Mouse (Mus musculus) forebrain, embryonic 12.5 days (tissue): ENCODE measurements around the gene Ccne1. TPM values are rescaled to one million over a fixed set of nuclear protein-coding genes. Genes with fewer than 3 reads are reported as not detected.
"Not testable (repeated sequence)": the region's sequence is repeated elsewhere in the genome, so short reads cannot be mapped to it uniquely, and the experiment has no call there.

Experiments
- ATAC-seq: fragments of 200-750 bp; cut with Nextera tagmentation; 2 replicates; pipeline ENCODE4 v1.8.0; 2017; ENCODE audit warnings: moderate TSS enrichment; ENCODE audit not compliant: low FRiP score
- H3K27ac ChIP-seq: fragments of 300-500 bp; sonication (generic); 2 replicates; pipeline ENCODE4 v1.5.1; 2016; ENCODE audit warnings: mild to moderate bottlenecking
- H3K27me3 ChIP-seq: fragments of 300-500 bp; sonication (generic); 2 replicates; pipeline ENCODE4 v1.6.1; 2016; ENCODE audit warnings: mild to moderate bottlenecking
- H3K36me3 ChIP-seq: fragments of 300-500 bp; sonication (generic); replicated peaks from 2 replicates; pipeline ENCODE4 v1.6.1; 2016; ENCODE audit warnings: mild to moderate bottlenecking
- H3K4me1 ChIP-seq: fragments of 300-500 bp; sonication (generic); 2 replicates; pipeline ENCODE4 v1.6.1; 2016
- H3K4me2 ChIP-seq: fragments of 300-500 bp; sonication (generic); 2 replicates; pipeline ENCODE4 v1.6.1; 2016; ENCODE audit warnings: mild to moderate bottlenecking, moderate library complexity
- H3K4me3 ChIP-seq: fragments of 300-500 bp; sonication (generic); replicated peaks from 2 replicates; pipeline ENCODE4 v1.5.1; 2016; ENCODE audit warnings: mild to moderate bottlenecking
- H3K9ac ChIP-seq: fragments of 300-500 bp; sonication (generic); 2 replicates; pipeline ENCODE4 v1.6.1; 2016; ENCODE audit warnings: mild to moderate bottlenecking
- H3K9me3 ChIP-seq: fragments of 300-500 bp; sonication (generic); 2 replicates; pipeline ENCODE4 v1.6.1; 2016
- WGBS: fragments of 180-500 bp; shearing (Covaris S2); methylation state at CpG from one replicate; pipeline ENCODE4 v1.1.7; 2016; 5-methylcytosine and 5-hydroxymethylcytosine counted together
- polyA plus RNA-seq: library from polyadenylated mRNA; unstranded; fragments of >200 nt; fragmentation: Nextera tagmentation; extraction: Ambion mirVana; gene quantifications from 2 replicates; pipeline ENCODE4 v1.2.1, GENCODE M21; 2016

The Ccne1 gene
- polyA plus RNA-seq, 1 experiment from 2014 or later = 44.1 TPM

DNA sequence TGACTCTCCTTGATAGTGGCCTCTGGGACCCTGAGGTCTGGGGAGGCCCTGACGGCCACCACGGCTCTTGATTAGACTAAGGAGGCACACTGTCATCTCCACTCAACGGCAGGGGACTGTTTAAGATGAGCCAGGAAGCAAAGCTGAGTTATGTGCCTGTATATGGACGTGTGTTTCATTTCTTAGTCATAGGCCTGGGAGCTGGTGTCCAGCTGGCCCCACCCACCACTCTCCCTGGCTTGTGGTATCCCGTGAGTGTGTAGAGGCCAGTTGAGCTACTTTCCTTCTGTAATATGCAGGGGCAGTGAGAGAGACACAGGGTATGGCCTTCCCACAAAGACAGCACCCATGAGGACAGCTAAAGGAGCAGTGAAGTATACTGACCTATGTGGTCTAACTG lies 20.9 kb upstream of the Ccne1 start:
- H3K4me3 ChIP-seq = not testable (repeated sequence)
- WGBS = 75% methylated on average over 5 of the region's 5 CpGs

DNA sequence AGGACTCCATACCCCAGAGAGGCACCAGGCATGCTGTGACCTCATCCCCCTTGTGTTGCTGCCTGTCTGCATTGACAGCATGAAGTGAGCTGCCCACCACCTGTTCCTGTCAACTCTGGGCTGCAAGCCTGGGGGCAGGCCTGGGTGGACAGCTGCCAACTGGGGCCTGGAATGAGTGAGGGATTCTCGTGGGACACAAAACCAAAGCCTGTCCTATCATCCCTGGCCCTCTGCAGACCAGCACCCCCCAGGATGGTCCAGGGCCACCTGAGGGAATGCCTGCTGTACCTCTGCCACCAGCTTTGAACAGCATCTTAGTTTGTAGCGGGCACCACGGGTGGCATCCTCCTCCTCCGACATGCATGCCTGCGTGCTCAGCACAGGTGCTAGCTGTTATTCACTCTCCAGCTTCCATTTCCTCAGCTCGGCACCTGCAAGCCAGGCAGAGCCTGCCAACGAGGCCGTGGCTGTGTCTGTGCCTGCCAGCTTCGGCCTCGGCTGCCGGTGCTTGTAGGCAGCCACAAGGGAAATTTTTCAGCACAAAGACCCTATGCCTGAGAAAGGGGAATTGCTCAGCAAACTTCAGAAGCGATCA lies 18.3 kb upstream of the Ccne1 start:
- 79% methylated on average over 12 of the region's 12 CpGs for WGBS
- Histone ChIP-seq H3K36me3 (no peaks in the 10 kb centered on the region), H3K9me3 (no peaks in the 10 kb centered on the region), H3K9ac (no peak overlapping the region), H3K27ac (peak overlapping the region; percentile 4; the same call in 1 of the 2 replicates), H3K27me3 (0 out of 2 replicates have a peak, but pooled peaks cover 7% of the 10 kb centered on the region), H3K4me3 (no peak overlapping the region), H3K4me2 (no peak overlapping the region), H3K4me1 (peaks cover 5% of the 10 kb centered on the region; the same call in 1 of the 2 replicates)
- ATAC-seq = no peak

More for the DNA sequence above, 20.9 kb upstream of the Ccne1 start:
- H3K9me3 ChIP-seq, H3K4me1 ChIP-seq, H3K4me2 ChIP-seq, H3K27me3 ChIP-seq, ATAC-seq, H3K36me3 ChIP-seq, H3K27ac ChIP-seq, H3K9ac ChIP-seq: not testable (repeated sequence)

DNA sequence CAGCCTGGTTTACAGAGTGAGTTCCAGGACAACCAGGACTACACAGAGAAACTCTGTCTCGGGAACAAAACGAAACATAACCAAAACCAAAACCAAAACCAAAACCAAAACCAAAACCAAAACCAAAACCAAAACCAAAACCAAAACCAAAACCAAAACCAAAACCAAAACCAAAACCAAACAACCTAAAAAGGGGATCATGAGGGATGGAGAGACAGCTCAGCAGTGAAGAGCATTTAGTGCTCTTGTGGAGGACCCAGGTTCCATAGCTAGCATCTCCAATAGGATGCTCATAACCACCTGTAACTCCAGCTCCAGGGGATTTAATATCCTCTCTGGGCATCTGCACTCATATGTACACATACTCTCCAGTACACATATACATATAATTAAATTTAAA lies 16.8 kb upstream of the Ccne1 start:
- H3K36me3 ChIP-seq, H3K4me2 ChIP-seq, H3K27me3 ChIP-seq, H3K9me3 ChIP-seq, ATAC-seq, H3K9ac ChIP-seq, H3K4me3 ChIP-seq, H3K27ac ChIP-seq, H3K4me1 ChIP-seq: not testable (repeated sequence)
- WGBS = 92% methylated on average over 2 of the region's 2 CpGs

DNA sequence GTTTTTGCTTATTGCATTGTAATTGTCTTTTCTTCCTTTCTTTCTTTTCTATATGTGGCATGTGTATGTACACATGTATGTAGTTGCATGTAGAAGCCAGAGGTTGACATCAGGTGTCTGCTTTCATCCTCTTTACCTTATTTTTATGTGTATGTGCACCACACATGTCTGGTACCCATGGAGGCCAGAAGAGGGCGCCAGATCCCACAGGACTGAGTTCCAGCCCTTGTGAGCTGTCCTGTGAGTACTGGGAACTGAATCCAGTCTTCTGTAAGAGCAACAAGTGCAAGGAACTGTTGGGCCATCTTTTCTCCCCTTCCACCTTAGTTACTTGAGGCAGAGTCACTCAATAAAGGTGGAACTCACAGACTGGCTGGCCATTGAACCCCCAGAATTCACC lies 11.3 kb upstream of the Ccne1 start:
- no peak for ATAC-seq
- H3K27ac ChIP-seq = no peak overlapping the region
- no peak overlapping the region for H3K4me3 ChIP-seq
- H3K4me2 ChIP-seq = no peak overlapping the region
- 16% methylated on average over 1 of the region's 1 CpGs for WGBS
- H3K36me3 ChIP-seq = no peaks in the 10 kb centered on the region
- no peak overlapping the region for H3K9ac ChIP-seq
- no peaks in the 10 kb centered on the region for H3K9me3 ChIP-seq
- no peaks in the 10 kb centered on the region for H3K4me1 ChIP-seq
- peaks cover 11% of the 10 kb centered on the region; the same call in 1 of the 2 replicates for H3K27me3 ChIP-seq

DNA sequence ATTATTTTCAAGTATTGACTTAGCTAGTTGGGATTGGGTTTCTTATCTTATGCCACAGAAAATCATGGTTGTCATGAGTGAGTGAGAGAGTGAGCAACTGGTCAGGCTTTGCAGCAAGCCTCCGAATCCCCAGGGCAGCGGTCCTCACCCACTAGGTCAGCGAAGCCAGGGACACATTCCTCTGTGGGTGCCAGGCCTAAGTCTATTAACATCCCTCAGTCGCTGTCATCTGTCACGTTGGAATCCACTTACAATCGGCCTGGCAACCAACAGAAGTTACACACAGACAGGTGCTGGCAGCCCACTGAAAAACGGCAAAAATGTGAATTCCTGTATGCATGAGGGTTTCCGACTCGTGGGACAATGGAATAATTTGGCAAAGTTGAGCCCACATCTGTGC lies 5.1 kb upstream of the Ccne1 start:
- H3K4me3 ChIP-seq = no peak overlapping the region
- H3K9ac ChIP-seq = no peak overlapping the region
- H3K27me3 ChIP-seq = peaks cover 13% of the 10 kb centered on the region
- no peak for ATAC-seq
- no peak overlapping the region for H3K4me2 ChIP-seq
- H3K36me3 ChIP-seq = no peaks in the 10 kb centered on the region
- no peak overlapping the region for H3K27ac ChIP-seq
- WGBS = 91% methylated on average over 9 of the region's 9 CpGs
- no peaks in the 10 kb centered on the region for H3K9me3 ChIP-seq
- H3K4me1 ChIP-seq = peaks cover 16% of the 10 kb centered on the region

DNA sequence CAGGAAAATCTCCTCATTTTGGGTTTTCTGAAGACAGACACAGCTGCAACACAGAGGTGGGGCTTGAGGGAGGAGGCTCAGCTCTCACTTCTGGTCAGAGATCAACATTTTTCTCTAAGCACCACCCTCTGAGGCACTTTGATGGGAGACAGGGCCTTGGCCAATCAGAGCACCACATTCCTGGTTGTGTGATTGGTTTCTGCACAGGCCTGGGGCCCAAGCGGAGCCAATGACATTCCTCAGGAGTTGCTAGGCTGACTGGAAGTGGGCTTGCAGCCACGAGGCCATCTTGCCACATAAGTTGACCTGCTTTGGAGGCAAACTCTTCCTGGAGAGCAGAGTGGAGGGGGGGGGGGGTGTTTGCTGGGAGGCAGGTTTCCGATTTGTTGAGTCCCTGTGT lies 4.7 kb upstream of the Ccne1 start:
- H3K27me3 ChIP-seq = peaks cover 13% of the 10 kb centered on the region
- no peak overlapping the region for H3K27ac ChIP-seq
- H3K9ac ChIP-seq = no peak overlapping the region
- ATAC-seq = no peak
- no peaks in the 10 kb centered on the region for H3K9me3 ChIP-seq
- no peak overlapping the region for H3K4me2 ChIP-seq
- WGBS = 55% methylated on average over 3 of the region's 3 CpGs
- H3K4me3 ChIP-seq = no peak overlapping the region
- H3K4me1 ChIP-seq = peaks cover 16% of the 10 kb centered on the region
- H3K36me3 ChIP-seq = no peaks in the 10 kb centered on the region

DNA sequence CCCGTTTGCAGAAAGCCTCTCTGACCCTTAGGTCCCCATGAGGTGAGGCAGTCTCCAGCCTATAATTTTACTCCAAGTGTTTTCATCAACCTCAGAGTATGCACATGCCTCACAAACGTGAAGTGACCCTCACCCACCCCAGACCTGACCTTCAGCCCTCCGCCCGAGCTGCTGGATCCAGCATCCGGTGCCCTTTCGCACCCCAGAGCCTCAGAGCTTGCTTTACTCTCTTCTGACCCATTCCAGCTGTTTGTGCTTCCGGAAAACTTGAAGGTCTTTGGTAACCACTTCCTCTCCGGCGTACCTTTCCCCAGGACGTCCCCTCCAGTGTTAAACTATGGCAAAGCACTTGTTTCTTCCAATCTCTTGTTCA lies 912 bp upstream of the Ccne1 start:
- no peak for ATAC-seq
- Histone ChIP-seq H3K27me3 (peaks cover 11% of the 10 kb centered on the region), H3K27ac (no peak overlapping the region), H3K36me3 (no peaks in the 10 kb centered on the region), H3K9me3 (no peaks in the 10 kb centered on the region), H3K4me3 (peak overlapping the region; percentile 81), H3K4me2 (peak overlapping the region; percentile 96), H3K9ac (peak overlapping the region; percentile 82; the same call in 1 of the 2 replicates), H3K4me1 (peaks cover 40% of the 10 kb centered on the region)
- 31% methylated on average over 10 of the region's 10 CpGs for WGBS

DNA sequence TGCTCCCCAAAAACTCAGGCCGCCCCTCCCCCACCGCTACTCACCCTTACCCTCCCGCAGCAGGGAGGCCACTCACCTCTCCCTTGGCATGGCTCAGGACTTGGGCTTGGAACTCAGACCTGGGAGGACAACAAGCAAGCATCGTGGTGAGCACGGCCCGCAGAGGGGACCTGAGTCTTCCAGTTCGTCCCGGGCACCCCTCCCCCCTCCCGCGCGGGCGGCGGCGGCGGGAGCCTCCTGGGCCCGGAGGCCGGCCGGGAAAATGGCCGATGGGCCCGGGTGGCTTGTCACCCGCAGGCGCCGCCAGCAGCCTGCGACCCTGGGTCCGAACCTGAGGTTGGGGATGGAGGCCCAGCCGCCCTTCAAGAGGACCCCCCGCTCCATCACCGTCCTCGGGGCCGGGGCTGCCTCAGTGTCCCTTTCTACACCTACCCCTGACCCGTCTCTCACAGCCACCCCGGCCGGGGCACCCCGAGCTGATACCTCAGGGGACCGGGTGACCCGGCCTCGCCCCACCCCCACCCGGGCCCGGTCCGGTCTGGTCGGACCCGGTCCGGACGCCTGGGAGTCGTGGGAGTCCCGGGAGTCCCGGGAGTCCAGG lies 523 bp downstream of the Ccne1 start:
- H3K36me3 ChIP-seq = peaks cover 7% of the 10 kb centered on the region; the same call in 1 of the 2 replicates
- H3K27me3 ChIP-seq = peaks cover 11% of the 10 kb centered on the region
- H3K27ac ChIP-seq = peak overlapping the region; percentile 80
- H3K4me3 ChIP-seq = peak overlapping the region; percentile 81
- ATAC-seq = peak; percentile 54
- H3K9me3 ChIP-seq = no peaks in the 10 kb centered on the region
- peak overlapping the region; percentile 96 for H3K4me2 ChIP-seq
- peak overlapping the region; percentile 82 for H3K9ac ChIP-seq
- 0% methylated on average over 41 of the region's 47 CpGs for WGBS
- H3K4me1 ChIP-seq = peaks cover 34% of the 10 kb centered on the region

DNA sequence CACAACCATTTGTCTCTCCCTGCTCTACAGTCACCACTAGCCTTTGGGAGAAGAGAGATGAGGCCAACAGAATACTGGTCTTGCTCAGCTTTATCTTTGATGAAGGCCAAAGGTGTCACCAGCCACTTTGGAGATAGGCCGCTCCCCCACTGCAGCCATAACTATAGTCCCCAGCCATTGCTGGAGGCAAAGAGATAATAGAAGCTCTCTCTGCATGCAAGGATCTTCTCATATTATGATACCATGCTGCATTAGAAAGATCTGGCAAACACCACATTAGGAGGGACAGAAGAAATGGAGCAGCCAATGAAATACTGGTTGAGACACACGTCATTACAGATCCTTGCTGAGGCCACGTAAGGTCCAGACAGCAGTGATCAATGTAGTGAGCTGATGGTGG lies 2.0 kb downstream of the Ccne1 start:
- 97% methylated on average over 3 of the region's 3 CpGs for WGBS
- H3K9ac ChIP-seq = no peak overlapping the region
- H3K27ac ChIP-seq = no peak overlapping the region
- H3K36me3 ChIP-seq = peaks cover 17% of the 10 kb centered on the region
- no peak overlapping the region for H3K4me3 ChIP-seq
- peaks cover 11% of the 10 kb centered on the region for H3K27me3 ChIP-seq
- no peak for ATAC-seq
- peak overlapping the region; percentile 96 for H3K4me2 ChIP-seq
- H3K4me1 ChIP-seq = peaks cover 32% of the 10 kb centered on the region
- no peaks in the 10 kb centered on the region for H3K9me3 ChIP-seq

DNA sequence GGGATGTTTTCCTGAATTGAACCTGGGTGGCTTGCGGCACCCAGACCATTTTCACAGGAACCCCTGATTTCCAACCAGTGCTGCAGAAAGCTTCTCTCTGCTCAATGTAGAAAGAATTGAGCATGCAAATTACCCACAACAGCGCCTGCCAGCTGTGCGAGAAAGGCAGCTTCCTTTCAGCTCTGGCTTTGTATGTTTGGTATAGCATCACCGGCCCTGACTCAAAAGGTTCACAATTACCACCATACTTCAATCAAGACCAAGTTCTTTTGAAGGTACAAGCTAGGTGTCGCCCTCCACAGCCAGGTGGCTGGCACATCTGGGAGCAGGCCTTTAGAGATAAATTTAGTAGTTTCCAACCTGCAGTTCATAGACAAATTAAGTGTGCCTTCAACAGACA lies 3.2 kb downstream of the Ccne1 start:
- no peak overlapping the region for H3K4me2 ChIP-seq
- no peaks in the 10 kb centered on the region for H3K9me3 ChIP-seq

DNA sequence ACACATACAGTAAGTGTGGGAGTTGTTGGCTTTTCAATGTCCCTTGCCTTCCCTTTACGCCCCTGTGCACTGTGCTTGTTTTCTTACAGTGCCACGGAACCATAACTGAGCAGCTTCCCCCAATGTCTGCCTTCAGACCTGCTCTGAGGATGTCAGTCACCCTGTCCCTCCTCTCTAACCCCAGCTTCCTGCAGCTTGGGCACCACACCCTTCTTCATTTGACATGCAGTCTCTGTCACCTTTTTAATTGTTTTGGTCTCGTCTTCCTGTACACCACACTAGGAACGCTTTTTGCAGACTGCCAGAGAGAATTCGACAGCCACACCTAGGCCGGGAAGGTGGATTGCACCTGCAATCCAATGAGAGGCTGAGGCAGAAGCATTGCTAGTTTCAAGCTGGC lies 13.0 kb downstream of the Ccne1 start:
- H3K4me1 ChIP-seq = no peaks in the 10 kb centered on the region
- ATAC-seq = no peak
- no peaks in the 10 kb centered on the region for H3K27me3 ChIP-seq
- H3K4me3 ChIP-seq = no peak overlapping the region
- no peak overlapping the region for H3K27ac ChIP-seq
- no peak overlapping the region for H3K4me2 ChIP-seq
- WGBS = 84% methylated on average over 6 of the region's 6 CpGs
- peaks cover 24% of the 10 kb centered on the region for H3K36me3 ChIP-seq
- H3K9me3 ChIP-seq = no peaks in the 10 kb centered on the region
- no peak overlapping the region for H3K9ac ChIP-seq

More for the DNA sequence above, 3.2 kb downstream of the Ccne1 start:
- WGBS = 64% methylated on average over 5 of the region's 5 CpGs
- H3K27me3 ChIP-seq = peaks cover 7% of the 10 kb centered on the region
- no peak for ATAC-seq
- peak overlapping the region; percentile 36; the same call in 1 of the 2 replicates for H3K9ac ChIP-seq
- H3K4me3 ChIP-seq = no peak overlapping the region
- H3K27ac ChIP-seq = no peak overlapping the region
- H3K4me1 ChIP-seq = peaks cover 32% of the 10 kb centered on the region
- peaks cover 29% of the 10 kb centered on the region for H3K36me3 ChIP-seq

DNA sequence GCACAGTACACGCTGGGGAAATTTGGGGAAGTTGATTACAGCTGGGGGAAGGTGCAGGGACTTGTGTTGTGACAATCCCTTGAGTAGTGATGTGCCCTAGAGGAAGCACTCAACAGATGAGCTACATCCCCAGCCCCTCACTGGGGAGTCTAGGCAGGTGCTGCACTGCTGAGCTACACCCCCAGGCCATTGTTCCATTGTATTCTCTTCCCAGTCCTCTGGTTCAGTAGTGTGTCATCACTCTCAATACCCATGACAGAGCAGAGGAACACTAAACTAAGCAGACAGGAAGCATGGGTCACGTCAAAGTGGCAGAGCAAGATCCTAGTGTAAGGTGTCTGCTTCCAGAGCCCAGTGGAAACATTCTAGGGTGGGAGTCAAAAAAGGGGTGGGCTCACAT lies 14.2 kb downstream of the Ccne1 start:
- H3K4me2 ChIP-seq = no peak overlapping the region
- H3K27ac ChIP-seq = no peak overlapping the region
- peaks cover 11% of the 10 kb centered on the region for H3K36me3 ChIP-seq
- no peaks in the 10 kb centered on the region for H3K9me3 ChIP-seq
- WGBS = 73% methylated on average over 2 of the region's 2 CpGs
- no peaks in the 10 kb centered on the region for H3K4me1 ChIP-seq
- 0 out of 2 replicates have a peak, but pooled peaks cover under 1% of the 10 kb centered on the region for H3K27me3 ChIP-seq
- H3K4me3 ChIP-seq = no peak overlapping the region
- no peak overlapping the region for H3K9ac ChIP-seq
- no peak for ATAC-seq
